Mouse (Mus musculus) forebrain, embryonic 16.5 days (tissue): ENCODE measurements around the gene Cflar. TPM values are rescaled to one million over a fixed set of nuclear protein-coding genes. Genes with fewer than 3 reads are reported as not detected.

ENCODE experiments used
- ATAC-seq: fragments of 200-750 bp; cut with Nextera tagmentation; 2 replicates; pipeline ENCODE4 v1.8.0; 2017; ENCODE audit warnings: mild to moderate bottlenecking, moderate library complexity
- H3K27ac ChIP-seq: fragments of 300-500 bp; sonication (generic); 2 replicates; pipeline ENCODE4 v1.5.1; 2014; ENCODE audit warnings: low read length, control low read depth
- H3K27me3 ChIP-seq: fragments of 300-500 bp; sonication (generic); replicated peaks from 2 replicates; pipeline ENCODE4 v1.6.1; 2014; ENCODE audit warnings: low read length; ENCODE audit not compliant: control insufficient read depth, insufficient read depth
- H3K36me3 ChIP-seq: fragments of 300-500 bp; sonication (generic); 2 replicates; pipeline ENCODE4 v1.6.1; 2014; ENCODE audit not compliant: control insufficient read depth, insufficient read depth
- H3K4me1 ChIP-seq: fragments of 300-500 bp; sonication (generic); replicated peaks from 2 replicates; pipeline ENCODE4 v1.6.1; 2014; ENCODE audit warnings: low read length; ENCODE audit not compliant: control insufficient read depth, insufficient read depth
- H3K4me2 ChIP-seq: fragments of 300-500 bp; sonication (generic); 2 replicates; pipeline ENCODE4 v1.6.1; 2014; ENCODE audit warnings: mild to moderate bottlenecking, low read length, control low read depth
- H3K4me3 ChIP-seq: fragments of 300-500 bp; sonication (generic); replicated peaks from 2 replicates; pipeline ENCODE4 v1.5.1; 2014; ENCODE audit warnings: mild to moderate bottlenecking, low read length, control low read depth
- H3K9ac ChIP-seq: fragments of 300-500 bp; sonication (generic); replicated peaks from 2 replicates; pipeline ENCODE4 v1.6.1; 2014; ENCODE audit warnings: low read depth, low read length, control low read depth
- H3K9me3 ChIP-seq: fragments of 300-500 bp; sonication (generic); 2 replicates; pipeline ENCODE4 v1.6.1; 2016; ENCODE audit warnings: low read length; ENCODE audit not compliant: control insufficient read depth
- WGBS: fragments of 180-500 bp; shearing (Covaris S2); extraction: QIAGEN DNeasy Blood & Tissue Kit; methylation state at CpG from one replicate; pipeline ENCODE4 v1.1.7; 2014; 5-methylcytosine and 5-hydroxymethylcytosine counted together
- polyA plus RNA-seq: library from polyadenylated mRNA; unstranded; fragments of >200 nt; fragmentation: Nextera tagmentation; extraction: Ambion mirVana; gene quantifications from 2 replicates; pipeline ENCODE4 v1.2.1, GENCODE M21; 2015

The Cflar gene
- polyA plus RNA-seq, 1 experiment from 2014 or later, result 15.8 TPM

DNA sequence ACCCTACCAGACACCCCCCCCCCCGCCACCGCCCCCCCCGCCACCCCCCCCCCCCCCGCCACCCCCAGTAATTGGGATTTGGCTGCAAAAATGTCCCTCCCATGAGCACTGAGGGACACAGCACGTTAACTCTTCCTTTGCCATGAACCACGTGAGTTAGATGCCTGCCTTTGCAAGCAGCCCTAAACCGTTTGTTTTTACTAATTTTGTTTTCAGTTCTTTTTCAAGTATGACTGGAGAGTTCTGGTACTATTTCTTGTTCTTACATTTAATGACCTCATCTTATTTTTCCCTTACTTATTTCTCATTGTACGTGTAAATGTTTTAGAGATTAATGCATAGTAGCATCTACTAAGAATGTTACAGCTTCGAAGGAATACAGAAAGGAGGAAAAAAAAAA lies 13.2 kb downstream of the Cflar start:
- Histone ChIP-seq H3K36me3 (no peaks in the 10 kb centered on the region), H3K27ac (no peak overlapping the region), H3K4me1 (peaks cover 4% of the 10 kb centered on the region), H3K4me3 (no peak overlapping the region), H3K27me3 (no peaks in the 10 kb centered on the region), H3K9me3 (no peaks in the 10 kb centered on the region), H3K4me2 (no peak overlapping the region), H3K9ac (no peak overlapping the region)
- ATAC-seq, result no peak
- WGBS, result 34% methylated on average over 9 of the region's 9 CpGs

DNA sequence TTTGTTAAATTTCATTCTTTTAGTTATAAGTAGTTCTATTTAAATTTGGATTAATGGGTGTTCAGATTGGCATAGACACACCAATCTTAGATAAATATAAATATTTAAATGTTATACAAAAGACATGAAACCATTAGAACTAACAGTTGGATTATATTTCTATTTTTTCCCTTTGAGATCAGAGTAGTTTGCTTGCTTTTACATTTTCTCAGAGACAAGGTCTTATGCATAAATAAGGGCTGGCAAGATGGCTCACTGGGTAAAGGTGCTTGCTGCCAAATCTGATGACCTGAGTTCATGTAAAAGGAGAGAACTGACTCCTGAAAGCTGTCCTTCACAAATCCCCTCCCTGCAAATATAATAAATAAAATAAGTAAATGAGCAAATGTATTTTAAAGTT lies 13.8 kb downstream of the Cflar start:
- no peak overlapping the region for H3K4me2 ChIP-seq
- no peak overlapping the region for H3K4me3 ChIP-seq
- no peaks in the 10 kb centered on the region for H3K27me3 ChIP-seq
- no peak overlapping the region for H3K27ac ChIP-seq
- H3K9ac ChIP-seq, result no peak overlapping the region
- no peak for ATAC-seq
- no peaks in the 10 kb centered on the region for H3K9me3 ChIP-seq
- H3K36me3 ChIP-seq, result no peaks in the 10 kb centered on the region
- peaks cover 4% of the 10 kb centered on the region for H3K4me1 ChIP-seq

DNA sequence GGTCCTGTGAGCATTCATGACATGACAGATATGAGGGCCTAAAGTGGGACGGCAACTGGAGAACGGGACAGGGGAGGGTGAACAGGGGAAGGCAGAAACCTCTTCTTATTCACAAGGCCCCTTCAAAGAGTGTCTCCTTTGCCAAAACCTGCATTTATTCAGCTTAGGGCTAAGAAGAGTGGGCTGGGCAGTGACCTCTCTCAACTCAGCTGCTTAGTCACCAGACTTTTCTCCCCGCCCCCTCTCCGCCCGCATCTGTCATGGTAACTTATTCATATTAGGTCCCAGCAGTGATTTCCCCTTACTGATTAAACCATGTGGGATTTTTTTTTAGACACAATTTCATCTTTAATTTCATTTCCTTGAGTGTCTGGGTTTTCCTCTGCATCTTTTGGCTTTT lies 14.5 kb downstream of the Cflar start:
- ATAC-seq, result no peak
- Histone ChIP-seq H3K36me3 (no peaks in the 10 kb centered on the region), H3K9me3 (no peaks in the 10 kb centered on the region), H3K4me3 (no peak overlapping the region), H3K4me1 (peaks cover 4% of the 10 kb centered on the region), H3K9ac (no peak overlapping the region), H3K4me2 (no peak overlapping the region), H3K27me3 (no peaks in the 10 kb centered on the region), H3K27ac (no peak overlapping the region)
- WGBS, result 91% methylated on average over 5 of the region's 5 CpGs

DNA sequence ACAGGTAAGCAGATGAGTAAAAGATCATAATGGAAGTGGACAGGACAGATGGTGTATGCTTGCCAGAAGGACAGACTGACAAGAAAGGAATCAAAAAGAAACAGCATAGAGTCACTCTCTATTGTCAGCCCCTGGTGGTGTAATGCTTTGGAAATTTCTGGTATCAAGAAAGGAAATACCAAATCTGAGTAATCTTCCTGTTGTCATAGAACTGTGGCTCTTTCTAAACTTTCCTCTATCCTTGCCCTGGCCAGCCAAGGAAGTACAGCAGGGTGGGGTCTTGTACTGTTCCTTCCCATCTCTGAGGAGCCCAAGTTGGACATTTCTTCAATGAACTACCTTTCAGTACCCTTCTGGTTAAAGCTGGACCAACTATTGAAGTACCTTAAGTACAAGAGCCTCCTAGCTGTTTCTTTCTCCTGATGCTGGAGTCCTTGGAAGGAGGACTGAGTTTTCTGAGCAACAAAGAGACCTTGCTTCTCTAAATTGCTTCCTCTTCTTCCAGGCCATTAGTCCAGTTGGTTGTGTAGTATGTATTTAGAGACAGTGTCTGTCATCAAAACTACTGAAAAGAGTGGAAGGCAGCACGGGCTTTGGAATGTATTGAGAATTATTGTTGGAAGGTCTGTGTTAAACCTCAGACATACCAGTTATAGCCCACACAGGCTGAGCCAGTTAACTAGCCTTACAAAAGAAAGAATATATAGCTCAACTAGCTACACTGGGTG lies 15.9 kb downstream of the Cflar start:
- no peak for ATAC-seq
- no peak overlapping the region for H3K27ac ChIP-seq
- no peaks in the 10 kb centered on the region for H3K27me3 ChIP-seq
- H3K9me3 ChIP-seq, result no peaks in the 10 kb centered on the region
- peaks cover 4% of the 10 kb centered on the region for H3K4me1 ChIP-seq
- 97% methylated on average over 1 of the region's 1 CpGs for WGBS
- H3K4me2 ChIP-seq, result no peak overlapping the region
- no peak overlapping the region for H3K9ac ChIP-seq
- no peak overlapping the region for H3K4me3 ChIP-seq
- H3K36me3 ChIP-seq, result no peaks in the 10 kb centered on the region

DNA sequence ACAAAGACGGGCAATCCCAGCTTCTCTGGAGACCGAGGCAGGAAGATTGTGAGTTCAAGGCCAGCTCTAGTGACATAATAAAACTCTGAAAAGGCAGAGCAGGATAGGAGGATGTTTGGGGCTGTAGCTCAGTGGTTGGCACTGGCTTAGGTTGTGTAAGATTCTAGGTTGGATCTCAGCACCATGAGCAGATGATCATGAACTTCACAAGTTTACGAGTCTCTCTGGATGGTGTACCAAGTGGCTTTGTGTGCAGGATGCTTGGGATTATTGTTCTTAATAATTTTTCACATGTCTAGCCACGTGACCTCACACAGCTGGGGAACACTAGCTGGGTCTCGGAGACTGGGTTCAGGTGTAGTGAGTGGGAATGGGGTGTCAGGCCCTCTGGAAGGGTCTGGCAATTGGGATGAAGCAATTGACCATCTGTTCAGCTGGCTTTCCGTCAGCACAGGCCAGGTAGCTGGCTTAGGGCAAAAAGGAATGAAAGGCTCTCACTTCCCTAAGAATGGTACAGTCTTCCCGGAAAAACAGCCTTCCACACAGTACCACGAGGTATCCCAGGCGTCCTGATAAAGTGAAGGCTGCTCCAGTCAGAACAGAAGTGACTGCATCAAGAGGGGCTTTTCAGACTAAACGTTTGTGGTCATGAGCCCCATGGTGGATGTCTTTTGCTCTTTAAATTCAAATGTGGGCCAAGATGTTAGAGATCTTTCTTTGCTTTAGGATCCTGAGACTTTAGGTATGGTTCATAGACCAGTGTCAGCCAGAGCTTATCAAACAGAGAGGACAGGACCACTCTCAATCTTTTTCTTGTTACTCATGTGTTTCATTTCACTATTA lies 16.7 kb downstream of the Cflar start:
- H3K27ac ChIP-seq, result no peak overlapping the region
- H3K9ac ChIP-seq, result no peak overlapping the region
- peaks cover 4% of the 10 kb centered on the region for H3K4me1 ChIP-seq
- H3K4me3 ChIP-seq, result no peak overlapping the region
- no peaks in the 10 kb centered on the region for H3K27me3 ChIP-seq
- no peak overlapping the region for H3K4me2 ChIP-seq
- 86% methylated on average over 10 of the region's 10 CpGs for WGBS
- H3K36me3 ChIP-seq, result no peaks in the 10 kb centered on the region
- no peaks in the 10 kb centered on the region for H3K9me3 ChIP-seq
- no peak for ATAC-seq

DNA sequence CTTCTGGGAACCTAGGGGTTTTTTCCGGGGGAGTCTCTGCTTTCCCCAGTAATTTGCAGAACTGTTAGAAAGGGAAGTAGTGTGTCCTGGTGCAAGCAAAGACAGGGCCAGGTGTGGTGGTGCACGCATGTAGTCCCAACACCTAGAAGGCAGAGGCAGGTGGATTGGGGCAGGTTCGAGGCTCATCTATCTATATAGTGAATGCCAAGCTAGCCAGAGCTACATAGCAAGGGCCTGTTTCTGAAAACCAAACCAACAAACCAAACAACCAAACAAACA lies 17.2 kb downstream of the Cflar start:
- Histone ChIP-seq H3K9me3 (no peaks in the 10 kb centered on the region), H3K9ac (no peak overlapping the region), H3K4me2 (no peak overlapping the region), H3K4me1 (peaks cover 4% of the 10 kb centered on the region), H3K4me3 (no peak overlapping the region), H3K27ac (no peak overlapping the region), H3K36me3 (no peaks in the 10 kb centered on the region), H3K27me3 (no peaks in the 10 kb centered on the region)
- WGBS, result 91% methylated on average over 3 of the region's 3 CpGs
- no peak for ATAC-seq

DNA sequence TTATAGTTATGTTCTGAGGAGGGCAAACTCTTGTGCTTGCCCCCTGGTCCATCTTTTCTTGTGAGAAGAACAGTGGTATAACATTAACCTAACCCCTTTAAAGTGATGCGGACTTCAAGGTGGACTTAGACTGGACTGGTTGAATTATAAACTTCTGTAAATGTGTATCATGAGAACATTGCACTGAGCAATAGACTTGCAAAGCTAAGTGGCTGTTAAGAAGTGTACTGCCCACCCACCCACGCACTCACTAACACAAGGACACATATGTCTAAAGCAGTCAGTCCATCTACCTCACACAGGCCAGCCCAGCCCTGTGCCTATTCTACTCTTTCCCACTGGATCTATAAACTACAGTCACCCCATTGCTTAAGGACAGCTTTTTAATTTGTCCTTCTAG lies 22.3 kb downstream of the Cflar start:
- H3K36me3 ChIP-seq, result no peaks in the 10 kb centered on the region
- no peak overlapping the region for H3K4me3 ChIP-seq
- H3K4me1 ChIP-seq, result no peaks in the 10 kb centered on the region
- no peak overlapping the region for H3K27ac ChIP-seq
- no peaks in the 10 kb centered on the region for H3K27me3 ChIP-seq
- H3K4me2 ChIP-seq, result no peak overlapping the region
- H3K9me3 ChIP-seq, result no peaks in the 10 kb centered on the region
- WGBS, result 98% methylated on average over 2 of the region's 2 CpGs
- no peak overlapping the region for H3K9ac ChIP-seq
- no peak for ATAC-seq

DNA sequence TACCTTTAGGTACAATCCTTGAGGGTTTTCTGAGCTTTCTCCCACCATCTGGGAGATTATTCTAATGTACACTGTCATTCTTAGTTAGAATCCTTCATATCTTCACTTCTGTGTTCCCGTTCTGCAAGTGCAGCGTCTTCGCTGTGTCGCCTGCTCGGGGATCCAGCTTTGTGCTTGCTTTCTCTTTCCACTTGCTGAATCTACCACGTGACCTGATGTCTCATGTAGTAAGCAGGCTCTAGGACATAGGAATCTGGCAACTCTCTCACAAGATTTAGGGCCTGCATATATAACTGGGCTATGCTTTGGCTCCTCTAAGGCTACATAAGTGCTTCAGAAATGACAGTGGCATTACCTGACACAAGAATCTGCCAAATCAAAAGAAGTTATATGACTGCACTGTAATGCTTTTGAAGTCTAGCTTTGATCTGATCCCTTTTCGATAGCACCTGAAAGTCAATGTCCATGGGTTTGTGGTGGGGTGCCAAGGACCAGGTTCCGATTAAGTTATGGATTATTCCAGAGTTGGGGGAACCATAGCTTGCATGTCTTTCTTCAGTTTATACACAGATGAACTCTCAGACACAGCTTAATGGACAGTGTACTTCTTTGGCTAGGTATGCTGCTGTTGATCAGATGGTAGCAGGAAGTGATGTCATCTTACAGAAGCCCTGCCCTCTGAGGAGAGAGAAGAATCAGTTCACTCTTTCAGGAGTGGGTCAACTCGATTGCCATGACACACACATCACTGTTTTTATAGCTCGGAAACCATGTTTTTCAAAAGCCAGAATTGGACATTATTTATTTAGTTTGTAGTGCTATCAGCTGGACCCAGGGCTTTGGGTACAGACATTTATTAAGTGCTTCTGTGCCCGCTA lies 23.0 kb downstream of the Cflar start:
- peaks cover 2% of the 10 kb centered on the region; the same call in 1 of the 2 replicates for H3K4me1 ChIP-seq
- H3K9me3 ChIP-seq, result no peaks in the 10 kb centered on the region
- H3K27me3 ChIP-seq, result no peaks in the 10 kb centered on the region
- no peak for ATAC-seq
- no peaks in the 10 kb centered on the region for H3K36me3 ChIP-seq
- 95% methylated on average over 11 of the region's 11 CpGs for WGBS
- no peak overlapping the region for H3K27ac ChIP-seq
- no peak overlapping the region for H3K4me2 ChIP-seq
- no peak overlapping the region for H3K4me3 ChIP-seq
- H3K9ac ChIP-seq, result no peak overlapping the region

DNA sequence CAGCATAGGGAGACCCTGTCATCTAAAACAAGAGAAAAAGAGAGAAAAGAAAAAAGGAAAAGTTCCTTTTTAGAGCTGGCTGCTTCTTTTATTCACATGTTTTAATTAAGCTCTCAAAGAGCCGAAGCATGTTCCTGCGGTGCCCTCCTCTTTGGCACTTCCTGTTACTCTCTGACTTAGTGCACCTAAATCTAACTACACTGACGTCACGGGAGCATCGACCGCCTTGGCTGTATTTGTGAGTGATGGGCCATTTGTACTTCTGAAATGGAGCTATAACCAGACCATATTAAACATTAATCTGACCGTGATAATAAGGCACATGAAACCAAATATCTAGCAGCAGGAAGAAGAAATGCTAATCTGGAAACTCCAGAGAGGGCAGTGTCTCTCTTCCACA lies 24.7 kb downstream of the Cflar start:
- H3K9me3 ChIP-seq, result no peaks in the 10 kb centered on the region
- H3K27me3 ChIP-seq, result no peaks in the 10 kb centered on the region
- H3K4me2 ChIP-seq, result no peak overlapping the region
- WGBS, result 87% methylated on average over 7 of the region's 7 CpGs
- H3K4me1 ChIP-seq, result peaks cover 4% of the 10 kb centered on the region; the same call in 1 of the 2 replicates
- H3K4me3 ChIP-seq, result no peak overlapping the region
- no peak for ATAC-seq
- no peaks in the 10 kb centered on the region for H3K36me3 ChIP-seq
- H3K27ac ChIP-seq, result no peak overlapping the region
- no peak overlapping the region for H3K9ac ChIP-seq
